Mouse (Mus musculus) midbrain, embryonic 11.5 days (tissue): ENCODE measurements around the gene Gm49321. TPM values are rescaled to one million over a fixed set of nuclear protein-coding genes. Genes with fewer than 3 reads are reported as not detected.

Source experiments
- ATAC-seq: fragments of 200-750 bp; cut with Nextera tagmentation; 2 replicates; pipeline ENCODE4 v1.8.0; 2017; ENCODE audit warnings: moderate TSS enrichment, moderate library complexity; ENCODE audit not compliant: low FRiP score
- DNase-seq: peaks from one replicate; pipeline ENCODE4 v3.0.0; 2015; ENCODE audit warnings: low spot score; ENCODE audit errors: missing footprints
- H3K27ac ChIP-seq: fragments of 300-500 bp; sonication (generic); 2 replicates; pipeline ENCODE4 v1.5.1; 2014; ENCODE audit warnings: low read depth, low read length
- H3K27me3 ChIP-seq: fragments of 300-500 bp; sonication (generic); 2 replicates; pipeline ENCODE4 v1.6.1; 2014; ENCODE audit warnings: mild to moderate bottlenecking, low read length, moderate library complexity, mixed read lengths; ENCODE audit not compliant: control insufficient read depth, insufficient read depth
- H3K36me3 ChIP-seq: fragments of 300-500 bp; sonication (generic); 2 replicates; pipeline ENCODE4 v1.6.1; 2014; ENCODE audit warnings: mild to moderate bottlenecking, low read length, moderate library complexity, mixed read lengths; ENCODE audit not compliant: control insufficient read depth, insufficient read depth
- H3K4me1 ChIP-seq: fragments of 300-500 bp; sonication (generic); 2 replicates; pipeline ENCODE4 v1.6.1; 2014; ENCODE audit warnings: low read length; ENCODE audit not compliant: control insufficient read depth, insufficient read depth
- H3K4me2 ChIP-seq: fragments of 300-500 bp; sonication (generic); 2 replicates; pipeline ENCODE4 v1.6.1; 2014; ENCODE audit warnings: mild to moderate bottlenecking, moderate library complexity
- H3K4me3 ChIP-seq: fragments of 300-500 bp; sonication (generic); 2 replicates; pipeline ENCODE4 v1.5.1; 2014; ENCODE audit warnings: low read depth, low read length
- H3K9ac ChIP-seq: fragments of 300-500 bp; sonication (generic); 2 replicates; pipeline ENCODE4 v1.6.1; 2014; ENCODE audit warnings: low read length
- H3K9me3 ChIP-seq: fragments of 300-500 bp; sonication (generic); 2 replicates; pipeline ENCODE4 v1.6.1; 2016; ENCODE audit warnings: low read length; ENCODE audit not compliant: control insufficient read depth
- WGBS: fragments of 180-500 bp; shearing (Covaris S2); extraction: QIAGEN DNeasy Blood & Tissue Kit; methylation state at CpG from one replicate; pipeline ENCODE4 v1.1.7; 2014; 5-methylcytosine and 5-hydroxymethylcytosine counted together
- polyA plus RNA-seq: library from polyadenylated mRNA; unstranded; fragments of >200 nt; fragmentation: Nextera tagmentation; extraction: Ambion mirVana; gene quantifications from 2 replicates; pipeline ENCODE4 v1.2.1, GENCODE M21; 2014

The Gm49321 gene
- polyA plus RNA-seq, 1 experiment from 2014 or later = 16.0 TPM

- no peak overlapping the region for H3K9ac ChIP-seq
- H3K27me3 ChIP-seq = no peaks in the 10 kb centered on the region
- no peaks in the 10 kb centered on the region for H3K4me1 ChIP-seq
- no peak overlapping the region for H3K27ac ChIP-seq
- H3K4me3 ChIP-seq = no peak overlapping the region
- 83% methylated on average over 3 of the region's 3 CpGs for WGBS
- DNase-seq (no peak), ATAC-seq (no peak)
- no peak overlapping the region for H3K4me2 ChIP-seq
- peaks cover 8% of the 10 kb centered on the region for H3K36me3 ChIP-seq
- H3K9me3 ChIP-seq = no peaks in the 10 kb centered on the region
Observed at GRCm38 (mm10) chr12:73930266-73930665, 7.2 kb upstream of the Gm49321 start.

- 65% methylated on average over 5 of the region's 5 CpGs for WGBS
- Histone ChIP-seq H3K4me3 (no peak overlapping the region), H3K4me1 (no peaks in the 10 kb centered on the region), H3K9me3 (no peaks in the 10 kb centered on the region), H3K36me3 (peaks cover 8% of the 10 kb centered on the region), H3K9ac (no peak overlapping the region), H3K27me3 (no peaks in the 10 kb centered on the region), H3K27ac (no peak overlapping the region), H3K4me2 (no peak overlapping the region)
- DNase-seq = no peak
- ATAC-seq = no peak
Observed at GRCm38 (mm10) chr12:73931274-73931673, 6.2 kb upstream of the Gm49321 start.

GRCm38 (mm10) chr12:73934528-73934927 is 2.9 kb upstream of the Gm49321 start:
- ATAC-seq (no peak), DNase-seq (no peak)
- no peaks in the 10 kb centered on the region for H3K9me3 ChIP-seq
- H3K27ac ChIP-seq = no peak overlapping the region
- H3K4me1 ChIP-seq = no peaks in the 10 kb centered on the region
- H3K9ac ChIP-seq = no peak overlapping the region
- no peak overlapping the region for H3K4me2 ChIP-seq
- no peaks in the 10 kb centered on the region for H3K27me3 ChIP-seq
- WGBS = 91% methylated on average over 2 of the region's 2 CpGs
- H3K4me3 ChIP-seq = no peak overlapping the region
- H3K36me3 ChIP-seq = peaks cover 8% of the 10 kb centered on the region

- H3K9ac ChIP-seq = no peak overlapping the region
- ATAC-seq (no peak), DNase-seq (no peak)
- no peaks in the 10 kb centered on the region for H3K27me3 ChIP-seq
- H3K9me3 ChIP-seq = no peaks in the 10 kb centered on the region
- no peak overlapping the region for H3K4me2 ChIP-seq
- H3K4me1 ChIP-seq = no peaks in the 10 kb centered on the region
- H3K4me3 ChIP-seq = no peak overlapping the region
- H3K36me3 ChIP-seq = no peaks in the 10 kb centered on the region
- 94% methylated on average over 6 of the region's 6 CpGs for WGBS
- no peak overlapping the region for H3K27ac ChIP-seq
Observed at GRCm38 (mm10) chr12:73939542-73939941, 2.1 kb downstream of the Gm49321 start.

GRCm38 (mm10) chr12:73948415-73948814 is 11.0 kb downstream of the Gm49321 start:
- ATAC-seq (no peak), DNase-seq (peak; percentile 86)
- no peaks in the 10 kb centered on the region; the same call in 1 of the 2 replicates for H3K27me3 ChIP-seq
- H3K36me3 ChIP-seq = no peaks in the 10 kb centered on the region
- H3K4me3 ChIP-seq = no peak overlapping the region
- peaks cover 5% of the 10 kb centered on the region for H3K4me1 ChIP-seq
- H3K27ac ChIP-seq = no peak overlapping the region
- no peaks in the 10 kb centered on the region for H3K9me3 ChIP-seq
- H3K9ac ChIP-seq = no peak overlapping the region
- no peak overlapping the region for H3K4me2 ChIP-seq
- 88% methylated on average over 4 of the region's 4 CpGs for WGBS

- Histone ChIP-seq H3K4me1 (peaks cover 5% of the 10 kb centered on the region), H3K9ac (peak overlapping the region; percentile 61), H3K9me3 (no peaks in the 10 kb centered on the region), H3K36me3 (no peaks in the 10 kb centered on the region), H3K27me3 (no peaks in the 10 kb centered on the region; the same call in 1 of the 2 replicates), H3K27ac (no peak overlapping the region), H3K4me3 (peak overlapping the region; percentile 32), H3K4me2 (peak overlapping the region; percentile 74)
- DNase-seq (peak; percentile 92), ATAC-seq (peak; percentile 89)
- 5% methylated on average over 46 of the region's 46 CpGs for WGBS
Observed at GRCm38 (mm10) chr12:73949318-73950058, 12.0 kb downstream of the Gm49321 start.

GRCm38 (mm10) chr12:73952879-73953278 is 15.4 kb downstream of the Gm49321 start:
- H3K9me3 ChIP-seq = no peaks in the 10 kb centered on the region
- ATAC-seq = peak; percentile 75
- H3K36me3 ChIP-seq = no peaks in the 10 kb centered on the region
- no peaks in the 10 kb centered on the region; the same call in 1 of the 2 replicates for H3K27me3 ChIP-seq
- peak; percentile 91 for DNase-seq
- H3K4me1 ChIP-seq = peaks cover 5% of the 10 kb centered on the region
- peak overlapping the region; percentile 35 for H3K4me2 ChIP-seq
- peak overlapping the region; percentile 1; the same call in 1 of the 2 replicates for H3K9ac ChIP-seq
- WGBS = 5% methylated on average over 15 of the region's 15 CpGs
- no peak overlapping the region for H3K27ac ChIP-seq
- peak overlapping the region; percentile 19 for H3K4me3 ChIP-seq

GRCm38 (mm10) chr12:73953420-73954186 is 16.1 kb downstream of the Gm49321 start:
- DNase-seq (peak; percentile 87), ATAC-seq (no peak)
- Histone ChIP-seq H3K4me3 (peak overlapping the region; percentile 19), H3K9ac (no peak overlapping the region), H3K4me2 (peak overlapping the region; percentile 35), H3K36me3 (no peaks in the 10 kb centered on the region), H3K27ac (no peak overlapping the region), H3K27me3 (no peaks in the 10 kb centered on the region; the same call in 1 of the 2 replicates), H3K4me1 (peaks cover 5% of the 10 kb centered on the region), H3K9me3 (no peaks in the 10 kb centered on the region)
- WGBS = 54% methylated on average over 14 of the region's 14 CpGs

- WGBS = 84% methylated on average over 5 of the region's 5 CpGs
- Histone ChIP-seq H3K9ac (no peak overlapping the region), H3K27me3 (no peaks in the 10 kb centered on the region), H3K4me2 (no peak overlapping the region), H3K9me3 (no peaks in the 10 kb centered on the region), H3K4me1 (peaks cover under 1% of the 10 kb centered on the region), H3K27ac (no peak overlapping the region), H3K36me3 (no peaks in the 10 kb centered on the region), H3K4me3 (no peak overlapping the region)
- ATAC-seq (no peak), DNase-seq (no peak)
Observed at GRCm38 (mm10) chr12:73954785-73955184, 17.3 kb downstream of the Gm49321 start.
